Mouse (Mus musculus) forebrain, postnatal 0 days (tissue): ENCODE measurements at regions not wholly inside any gene's neighbourhood (a gene's known extent, or its start where the extent isn't known, plus 50 kb on each side); places are given as distances from the start of the nearest gene placed in this dataset.

ENCODE experiments used
- ATAC-seq: fragments of 200-750 bp; cut with Nextera tagmentation; 2 replicates; pipeline ENCODE4 v1.8.0; 2017; ENCODE audit warnings: mild to moderate bottlenecking, moderate library complexity
- DNase-seq: peaks from one replicate; pipeline ENCODE4 v3.0.0-alpha.2; 2015
- H3K27ac ChIP-seq: fragments of 300-500 bp; sonication (generic); 2 replicates; pipeline ENCODE4 v1.5.1; 2014; ENCODE audit warnings: low read depth, mild to moderate bottlenecking, antibody characterized with exemption, low read length, moderate library complexity, mixed read lengths
- H3K27me3 ChIP-seq: fragments of 300-500 bp; sonication (generic); 2 replicates; pipeline ENCODE4 v1.6.1; 2014; ENCODE audit warnings: mild to moderate bottlenecking, low read length, mixed read lengths; ENCODE audit not compliant: insufficient read depth
- H3K36me3 ChIP-seq: fragments of 300-500 bp; sonication (generic); 2 replicates; pipeline ENCODE4 v1.6.1; 2014; ENCODE audit warnings: mild to moderate bottlenecking, moderate library complexity; ENCODE audit not compliant: insufficient read depth
- H3K4me1 ChIP-seq: fragments of 300-500 bp; sonication (generic); 2 replicates; pipeline ENCODE4 v1.6.1; 2014; ENCODE audit warnings: antibody characterized with exemption; ENCODE audit not compliant: insufficient read depth
- H3K4me2 ChIP-seq: fragments of 300-500 bp; sonication (generic); 2 replicates; pipeline ENCODE4 v1.6.1; 2014; ENCODE audit warnings: low read depth, mild to moderate bottlenecking, moderate library complexity
- H3K4me3 ChIP-seq: fragments of 300-500 bp; sonication (generic); 2 replicates; pipeline ENCODE4 v1.5.1; 2014; ENCODE audit warnings: low read depth, low read length, mixed read lengths
- H3K9ac ChIP-seq: fragments of 300-500 bp; sonication (generic); 2 replicates; pipeline ENCODE4 v1.6.1; 2014; ENCODE audit warnings: mild to moderate bottlenecking
- H3K9me3 ChIP-seq: fragments of 300-500 bp; sonication (generic); 2 replicates; pipeline ENCODE4 v1.6.1; 2016; ENCODE audit warnings: low read length
- CTCF ChIP-seq: sonication (generic); IDR thresholded peaks from 2 replicates; pipeline ENCODE4 v1.5.1; 2016; ENCODE audit warnings: antibody characterized with exemption, control low read depth, low read depth
- WGBS: fragments of 180-500 bp; shearing (Covaris S2); extraction: QIAGEN DNeasy Blood & Tissue Kit; methylation state at CpG from one replicate; pipeline ENCODE4 v1.1.7; 2014; 5-methylcytosine and 5-hydroxymethylcytosine counted together

GRCm38 (mm10) chrX:11956194-11956593 is 204.0 kb downstream of the Bcor start:
- no peak overlapping the region for H3K4me2 ChIP-seq
- ATAC-seq (no peak), DNase-seq (no peak)
- H3K27ac ChIP-seq: no peak overlapping the region
- no peak overlapping the region for H3K9ac ChIP-seq
- H3K4me1 ChIP-seq: no peaks in the 10 kb centered on the region
- H3K36me3 ChIP-seq: no peaks in the 10 kb centered on the region
- TF ChIP-seq CTCF: no peak
- no peaks in the 10 kb centered on the region for H3K27me3 ChIP-seq
- WGBS: 87% methylated on average over 3 of the region's 3 CpGs
- no peaks in the 10 kb centered on the region for H3K9me3 ChIP-seq
- no peak overlapping the region for H3K4me3 ChIP-seq

- Histone ChIP-seq H3K4me1 (no peaks in the 10 kb centered on the region), H3K9me3 (no peaks in the 10 kb centered on the region), H3K27ac (no peak overlapping the region), H3K4me3 (no peak overlapping the region), H3K27me3 (no peaks in the 10 kb centered on the region), H3K36me3 (no peaks in the 10 kb centered on the region), H3K4me2 (no peak overlapping the region), H3K9ac (no peak overlapping the region)
- no peak for TF ChIP-seq CTCF
- no peak for ATAC-seq
- WGBS: 45% methylated on average over 6 of the region's 6 CpGs
- no peak for DNase-seq
These were observed 203.1 kb downstream of the Bcor start for GRCm38 (mm10) chrX:11957011-11957410.

GRCm38 (mm10) chrX:11959871-11960552 is 200.1 kb downstream of the Bcor start:
- Histone ChIP-seq H3K4me2 (no peak overlapping the region), H3K4me1 (no peaks in the 10 kb centered on the region), H3K9ac (no peak overlapping the region), H3K9me3 (no peaks in the 10 kb centered on the region), H3K27me3 (no peaks in the 10 kb centered on the region), H3K27ac (no peak overlapping the region), H3K36me3 (no peaks in the 10 kb centered on the region), H3K4me3 (no peak overlapping the region)
- WGBS: 71% methylated on average over 8 of the region's 8 CpGs
- no peak for TF ChIP-seq CTCF
- ATAC-seq (no peak), DNase-seq (no peak)

- Histone ChIP-seq H3K4me2 (no peak overlapping the region), H3K27ac (no peak overlapping the region), H3K4me1 (no peaks in the 10 kb centered on the region), H3K9me3 (no peaks in the 10 kb centered on the region), H3K27me3 (no peaks in the 10 kb centered on the region), H3K36me3 (no peaks in the 10 kb centered on the region), H3K4me3 (no peak overlapping the region), H3K9ac (no peak overlapping the region)
- 46% methylated on average over 2 of the region's 2 CpGs for WGBS
- no peak for TF ChIP-seq CTCF
- no peak for DNase-seq
- ATAC-seq: no peak
These were observed 198.8 kb downstream of the Bcor start for GRCm38 (mm10) chrX:11961350-11961749.

- no peak overlapping the region for H3K4me3 ChIP-seq
- H3K36me3 ChIP-seq: no peaks in the 10 kb centered on the region
- H3K9ac ChIP-seq: no peak overlapping the region
- 49% methylated on average over 3 of the region's 3 CpGs for WGBS
- DNase-seq: no peak
- H3K27me3 ChIP-seq: no peaks in the 10 kb centered on the region
- H3K4me2 ChIP-seq: no peak overlapping the region
- TF ChIP-seq CTCF: no peak
- no peak for ATAC-seq
- H3K9me3 ChIP-seq: no peaks in the 10 kb centered on the region
- no peak overlapping the region for H3K27ac ChIP-seq
- no peaks in the 10 kb centered on the region for H3K4me1 ChIP-seq
These were observed 195.7 kb downstream of the Bcor start for GRCm38 (mm10) chrX:11964428-11964827.

- 75% methylated on average over 4 of the region's 4 CpGs for WGBS
These were observed 181.5 kb downstream of the Bcor start for GRCm38 (mm10) chrX:11978679-11979078.

GRCm38 (mm10) chrX:11983276-11983675 is 176.9 kb downstream of the Bcor start:
- Histone ChIP-seq H3K27ac (no peak overlapping the region), H3K4me2 (no peak overlapping the region), H3K9me3 (no peaks in the 10 kb centered on the region), H3K9ac (no peak overlapping the region), H3K27me3 (no peaks in the 10 kb centered on the region), H3K4me1 (no peaks in the 10 kb centered on the region), H3K4me3 (no peak overlapping the region), H3K36me3 (no peaks in the 10 kb centered on the region)
- WGBS: 90% methylated on average over 1 of the region's 1 CpGs
- DNase-seq (no peak), ATAC-seq (no peak)
- TF ChIP-seq CTCF: no peak

More at GRCm38 (mm10) chrX:11978679-11979078, 181.5 kb downstream of the Bcor start:
- no peaks in the 10 kb centered on the region for H3K9me3 ChIP-seq
- no peaks in the 10 kb centered on the region for H3K27me3 ChIP-seq
- no peak overlapping the region for H3K4me3 ChIP-seq
- H3K27ac ChIP-seq: no peak overlapping the region
- H3K4me2 ChIP-seq: no peak overlapping the region
- no peak for TF ChIP-seq CTCF
- no peaks in the 10 kb centered on the region for H3K4me1 ChIP-seq
- ATAC-seq (no peak), DNase-seq (no peak)
- H3K36me3 ChIP-seq: no peaks in the 10 kb centered on the region
- H3K9ac ChIP-seq: no peak overlapping the region
